Mouse (Mus musculus) E14TG2a.4 (cell line): Measurements from ENCODE around the gene Bmp8b.
"Not testable (repeated sequence)": the region's sequence is repeated elsewhere in the genome, so short reads cannot be mapped to it uniquely, and the experiment has no call there.

Source experiments
- CTCF ChIP-seq: conservative IDR thresholded peaks from 2 replicates; pipeline ENCODE4 v1.5.1; 2014; ENCODE audit warnings: low read length
- NANOG ChIP-seq: IDR thresholded peaks from 2 replicates; pipeline ENCODE4 v1.6.1; 2014; ENCODE audit warnings: borderline replicate concordance, low read length, mixed read lengths

- TF ChIP-seq CTCF, NANOG: not testable (repeated sequence)
Observed at GRCm38 (mm10) chr4:123114651-123115050, 9.7 kb downstream of the Bmp8b start.
